ENCODE assay signal across 9 mouse cellular contexts in the genomic region with DNA sequence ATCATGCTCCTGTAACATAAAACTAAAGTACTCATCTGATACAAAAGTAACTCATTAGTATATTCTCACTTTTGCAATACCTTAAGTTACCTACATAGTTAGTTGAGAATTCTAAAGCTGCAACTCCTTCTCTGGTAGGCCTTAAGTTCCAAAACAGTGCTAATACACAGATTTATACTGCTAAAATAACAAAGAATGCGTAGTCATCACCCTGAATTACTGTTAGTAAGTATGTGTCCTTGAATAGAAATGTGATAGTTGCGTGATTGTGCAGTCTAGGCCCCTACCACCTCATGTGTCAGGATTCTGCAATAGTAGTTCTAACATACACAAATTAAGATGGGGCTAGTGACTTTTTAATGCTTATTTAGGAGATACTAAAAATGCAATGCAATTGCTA.
A peak's percentile ranks its signal among the peaks of the same experiment; 100 is the strongest.
DNase-seq lines count a peak whose midpoint lies in the region; ATAC-seq lines count a peak whose summit lies in the region.
"Had no signal": no experiment of that assay in that cellular context is flagged by ENCODE, and none has a peak within 500 bp of the region (broad histone marks: within the 10 kb centered on the region; RNA-seq: fewer than 3 reads in every experiment).

No protein-coding gene starts in this region.

- peaks cover 27% of the 10 kb centered on the region for H3K4me1 ChIP-seq in heart, embryonic 15.5 days (replicated peaks)
- peaks cover 31% of the 10 kb centered on the region for H3K4me1 ChIP-seq in embryonic facial prominence, embryonic 10.5 days
- peaks cover 24% of the 10 kb centered on the region for H3K4me1 ChIP-seq in hindbrain, embryonic 15.5 days (replicated peaks)
- H3K4me1 ChIP-seq in midbrain, embryonic 12.5 days = peaks cover 35% of the 10 kb centered on the region

- peak overlapping the region; percentile 90 for H3K4me2 ChIP-seq in heart, embryonic 15.5 days
- peak overlapping the region; percentile 100 for H3K4me2 ChIP-seq in hindbrain, embryonic 15.5 days
- peak overlapping the region; percentile 94 for H3K4me2 ChIP-seq in midbrain, embryonic 12.5 days (replicated peaks)

- 7% methylated on average over 2 of the region's 2 CpGs for WGBS in heart, embryonic 15.5 days
- 85% methylated on average over 2 of the region's 2 CpGs for WGBS in embryonic facial prominence, embryonic 10.5 days
- 55% methylated on average over 2 of the region's 2 CpGs for WGBS in hindbrain, embryonic 15.5 days
- 79% methylated on average over 2 of the region's 2 CpGs for WGBS in midbrain, embryonic 12.5 days

- intact Hi-C loops in heart, postnatal 25 days (cut with DNase I) = loop anchor here (5.0 kb wide), 3 partner anchors 35 to 190 kb away; no protein-coding TSS in a partner anchor

- H3K27ac ChIP-seq in heart, embryonic 15.5 days = peak overlapping the region; percentile 56; the same call in 1 of the 2 replicates
- H3K27ac ChIP-seq in embryonic facial prominence, embryonic 10.5 days (replicated peaks) = no peak overlapping the region
- H3K27ac ChIP-seq in hindbrain, embryonic 15.5 days (replicated peaks) = peak overlapping the region; percentile 67
- no peak overlapping the region for H3K27ac ChIP-seq in midbrain, embryonic 12.5 days (replicated peaks)

- no peak for ATAC-seq in heart, embryonic 15.5 days (replicated peaks; ENCODE audit: insufficient number of reproducible peaks, insufficient read depth, low FRiP score, low read depth)
- no peak for ATAC-seq in hindbrain, embryonic 15.5 days (ENCODE audit: low FRiP score, low read depth)
- no peak for ATAC-seq in midbrain, embryonic 12.5 days (ENCODE audit: low FRiP score, low read depth)
- ATAC-seq in granulocyte monocyte progenitor cell, adult 5-6 weeks (replicated peaks; ENCODE audit: poor library complexity, severe bottlenecking) = no peak

- H3K27me3 ChIP-seq in heart, embryonic 15.5 days = no peaks in the 10 kb centered on the region
- peaks cover 31% of the 10 kb centered on the region for H3K27me3 ChIP-seq in embryonic facial prominence, embryonic 10.5 days (replicated peaks; ENCODE audit: low read depth, poor library complexity, severe bottlenecking)
- 0 out of 2 replicates have a peak, but pooled peaks cover 2% of the 10 kb centered on the region for H3K27me3 ChIP-seq in hindbrain, embryonic 15.5 days
- H3K27me3 ChIP-seq in midbrain, embryonic 12.5 days = no peaks in the 10 kb centered on the region; the same call in 1 of the 2 replicates

- H3K9me3 ChIP-seq in heart, embryonic 15.5 days (replicated peaks) = no peaks in the 10 kb centered on the region
- H3K9me3 ChIP-seq in embryonic facial prominence, embryonic 10.5 days = no peaks in the 10 kb centered on the region
- H3K9me3 ChIP-seq in hindbrain, embryonic 15.5 days = no peaks in the 10 kb centered on the region
- H3K9me3 ChIP-seq in midbrain, embryonic 12.5 days = no peaks in the 10 kb centered on the region

- peak overlapping the region; percentile 99 for H3K9ac ChIP-seq in heart, embryonic 15.5 days
- H3K9ac ChIP-seq in hindbrain, embryonic 15.5 days = peak overlapping the region; percentile 83
- H3K9ac ChIP-seq in midbrain, embryonic 12.5 days (replicated peaks) = peak overlapping the region; percentile 17; the same call in 1 of the 2 replicates

- peak overlapping the region; percentile 82 for H3K4me3 ChIP-seq in heart, embryonic 15.5 days
- peak overlapping the region; percentile 95 for H3K4me3 ChIP-seq in embryonic facial prominence, embryonic 10.5 days
- H3K4me3 ChIP-seq in hindbrain, embryonic 15.5 days = peak overlapping the region; percentile 58
- peak overlapping the region; percentile 84 for H3K4me3 ChIP-seq in midbrain, embryonic 12.5 days

- peaks cover 7% of the 10 kb centered on the region for H3K36me3 ChIP-seq in heart, embryonic 15.5 days
- H3K36me3 ChIP-seq in embryonic facial prominence, embryonic 10.5 days (replicated peaks) = peaks cover 10% of the 10 kb centered on the region
- H3K36me3 ChIP-seq in hindbrain, embryonic 15.5 days = no peaks in the 10 kb centered on the region
- H3K36me3 ChIP-seq in midbrain, embryonic 12.5 days = peaks cover 9% of the 10 kb centered on the region; the same call in 1 of the 2 replicates

- no peak for DNase-seq in heart, postnatal 25 days (ENCODE audit: low spot score)
- no peak for DNase-seq in embryonic facial prominence, embryonic 10.5 days (ENCODE audit: low spot score)
- DNase-seq in urinary bladder, postnatal 25 days (ENCODE audit: low spot score) = no peak
- no peak for DNase-seq in kidney, postnatal 25 days
- DNase-seq: adrenal gland, postnatal 25 days had no signal

Comparison
In these comparisons a context has a peak if more than half of its experiments do, and no peak if none do; other contexts are left out.
1. H3K27ac ChIP-seq: peak in heart, embryonic 15.5 days (single experiment) and hindbrain, embryonic 15.5 days (single experiment); none in embryonic facial prominence, embryonic 10.5 days (single experiment) and midbrain, embryonic 12.5 days (single experiment).
2. H3K9ac ChIP-seq: peak in every context shown above with its lines; median percentile 99 in heart, embryonic 15.5 days; 83 in hindbrain, embryonic 15.5 days; 17 in midbrain, embryonic 12.5 days.
3. Peak in every context shown above with its lines, with median percentiles within 50 percentile points of each other: H3K4me2 ChIP-seq and H3K4me3 ChIP-seq.